Mouse (Mus musculus) gastrocnemius, postnatal 14 days (tissue): ENCODE results near the gene Lhfp. TPM values are rescaled to one million over a fixed set of nuclear protein-coding genes. Genes with fewer than 3 reads are reported as not detected.
"Not testable (repeated sequence)": the region's sequence is repeated elsewhere in the genome, so short reads cannot be mapped to it uniquely, and the experiment has no call there.

ENCODE experiments used
- DNase-seq: peaks from one replicate; pipeline ENCODE4 v3.0.0; 2021; ENCODE audit warnings: mixed read lengths
- intact Hi-C: fragments of 180-260 bp; cut with DNase I; formaldehyde crosslinking; loops from one replicate; pipeline ENCODE4 v1.15.1; 2025; ENCODE audit warnings: low total_unique reads
- total RNA-seq, 2 experiments: library from RNA; stranded (reverse); gene quantifications; 2 replicates each; pipeline ENCODE4 v1.2.3; 2021

The Lhfp gene
- total RNA-seq, 2 experiments from 2014 or later, result 29.4 to 33.7 TPM

- intact Hi-C loops, result no loop called here
Observed at GRCm38 (mm10) chr3:53234689-53235088, 193.4 kb downstream of the Lhfp start.

DNA sequence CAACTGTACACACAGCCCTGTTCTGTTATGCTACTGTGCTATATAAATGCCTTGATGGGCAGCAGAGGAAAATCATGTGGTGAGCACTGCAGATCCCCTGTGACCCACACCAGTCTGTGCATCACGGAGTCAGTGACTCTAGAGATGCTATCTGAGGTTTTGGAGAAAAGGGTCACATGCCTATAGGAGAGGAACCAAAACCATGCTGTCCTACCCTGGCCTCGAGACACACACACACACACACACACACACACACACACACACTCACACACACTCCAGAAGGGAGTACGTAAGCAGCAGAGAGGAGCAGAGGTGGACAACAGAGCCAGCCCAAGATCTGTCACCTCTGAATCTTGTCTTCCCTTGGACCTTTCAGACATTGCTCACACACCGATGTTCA is 195.1 kb downstream of the Lhfp start:
- no peak for DNase-seq
- intact Hi-C loops, result no loop called here

More at GRCm38 (mm10) chr3:53234689-53235088, 193.4 kb downstream of the Lhfp start:
- no peak for DNase-seq

GRCm38 (mm10) chr3:53240150-53240549 is 198.8 kb downstream of the Lhfp start:
- intact Hi-C loops, result loop anchor here (10.0 kb wide), 1 partner anchor 205 kb away; no protein-coding TSS in a partner anchor
- no peak for DNase-seq

DNA sequence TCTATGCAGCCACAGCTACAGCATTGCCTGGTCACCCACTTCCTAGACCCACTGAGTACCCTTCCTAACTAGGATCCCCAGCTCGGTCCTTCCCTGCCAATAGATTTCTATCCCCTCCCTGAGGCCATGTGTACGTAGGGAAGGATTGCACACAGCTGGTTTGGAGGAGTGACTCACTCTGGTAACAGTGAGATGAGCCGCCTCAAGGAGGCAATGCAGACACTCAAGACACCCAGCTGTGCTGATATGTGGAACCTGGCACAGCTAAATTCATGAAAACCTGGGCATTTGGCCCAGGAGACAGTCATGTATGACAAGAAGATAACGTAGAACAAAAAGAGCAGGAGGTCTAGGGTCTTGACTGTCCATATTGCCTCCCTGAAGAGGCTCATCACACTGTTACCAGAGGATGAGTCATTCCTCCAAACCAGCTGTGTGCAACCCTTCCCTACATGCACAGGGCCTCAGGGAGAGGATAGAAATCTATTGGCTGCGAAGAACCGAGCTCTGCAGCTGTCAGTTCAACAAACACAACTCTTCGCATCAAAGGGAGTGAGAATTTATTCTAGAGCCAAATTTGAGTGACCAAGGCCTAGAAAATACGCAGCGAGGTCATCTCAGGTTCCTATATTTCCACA is 204.4 kb downstream of the Lhfp start:
- peak; percentile 12 for DNase-seq
- intact Hi-C loops, result loop anchor here (10.0 kb wide), 1 partner anchor 211 kb away; no protein-coding TSS in a partner anchor

- intact Hi-C loops, result loop anchor here (10.0 kb wide), 1 partner anchor 212 kb away; no protein-coding TSS in a partner anchor
- DNase-seq, result peak; percentile 24
Observed at GRCm38 (mm10) chr3:53247102-53247501, 205.8 kb downstream of the Lhfp start.

DNA sequence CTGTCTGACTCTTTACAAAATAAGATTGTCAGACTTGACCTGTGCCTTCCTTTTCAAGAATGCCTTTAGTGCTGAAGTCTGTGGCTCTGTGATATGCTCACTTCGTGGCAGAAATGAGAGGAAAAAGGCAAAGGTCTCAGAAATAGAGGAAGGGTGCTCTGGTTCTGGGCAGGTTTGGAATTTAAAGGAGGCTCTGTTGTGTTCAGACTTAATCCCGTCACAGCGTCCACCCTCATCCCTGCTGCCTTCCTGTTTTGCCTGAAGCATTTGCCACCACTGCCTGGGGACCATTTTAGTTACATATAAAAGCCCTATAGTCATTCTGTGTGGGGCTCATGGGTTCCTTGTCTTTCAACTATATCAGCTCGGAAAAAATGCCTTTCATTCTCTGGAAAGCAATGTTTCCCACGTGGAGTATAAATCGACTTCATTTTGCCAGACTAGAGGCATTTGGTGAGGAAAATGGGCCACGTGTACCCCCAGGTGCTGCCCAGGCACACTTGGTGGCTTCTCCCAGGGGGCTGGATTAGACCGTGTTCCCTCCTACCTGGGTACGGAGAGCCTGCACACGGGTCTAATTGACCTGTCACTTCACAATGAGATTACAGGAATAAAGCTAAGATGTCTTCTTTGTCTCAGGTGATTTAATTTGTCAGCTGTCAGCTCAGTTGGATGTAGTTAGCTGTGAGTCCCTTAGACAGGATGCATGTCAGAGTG is 207.0 kb downstream of the Lhfp start:
- no peak for DNase-seq
- intact Hi-C loops, result loop anchor here (10.0 kb wide), 1 partner anchor 214 kb away; no protein-coding TSS in a partner anchor

- intact Hi-C loops, result no loop called here
- no peak for DNase-seq
Observed at GRCm38 (mm10) chr3:53252556-53252955, 211.2 kb downstream of the Lhfp start.

DNA sequence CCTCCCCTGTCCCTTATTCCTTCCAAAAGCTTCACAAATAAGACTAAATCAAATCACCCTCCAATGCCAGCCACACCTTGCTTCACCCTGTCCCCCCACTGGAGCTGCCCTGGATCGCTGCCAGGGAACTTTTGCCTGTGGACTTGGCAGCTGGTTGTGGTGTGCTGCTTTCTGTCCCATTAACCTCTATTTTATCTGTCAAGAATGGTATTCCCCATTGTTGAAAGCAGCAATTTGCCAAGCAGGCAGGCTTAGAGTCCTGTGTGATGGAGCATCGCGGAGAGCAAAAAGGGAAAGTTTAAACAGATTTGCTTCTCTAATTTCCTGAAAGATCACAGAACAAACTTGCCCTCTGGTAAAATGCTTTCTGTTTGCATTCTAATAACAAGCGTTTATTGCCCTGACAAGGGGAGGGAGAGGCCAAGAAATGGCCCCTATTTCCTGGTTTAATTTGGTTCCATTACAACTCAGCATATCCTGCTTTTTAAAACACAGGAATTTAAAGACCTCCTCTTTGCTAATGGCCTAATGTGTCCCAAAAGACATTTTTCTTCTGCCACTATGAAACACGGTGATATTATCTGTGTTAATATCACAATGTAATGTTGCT is 212.0 kb downstream of the Lhfp start:
- peak; percentile 12 for DNase-seq

DNA sequence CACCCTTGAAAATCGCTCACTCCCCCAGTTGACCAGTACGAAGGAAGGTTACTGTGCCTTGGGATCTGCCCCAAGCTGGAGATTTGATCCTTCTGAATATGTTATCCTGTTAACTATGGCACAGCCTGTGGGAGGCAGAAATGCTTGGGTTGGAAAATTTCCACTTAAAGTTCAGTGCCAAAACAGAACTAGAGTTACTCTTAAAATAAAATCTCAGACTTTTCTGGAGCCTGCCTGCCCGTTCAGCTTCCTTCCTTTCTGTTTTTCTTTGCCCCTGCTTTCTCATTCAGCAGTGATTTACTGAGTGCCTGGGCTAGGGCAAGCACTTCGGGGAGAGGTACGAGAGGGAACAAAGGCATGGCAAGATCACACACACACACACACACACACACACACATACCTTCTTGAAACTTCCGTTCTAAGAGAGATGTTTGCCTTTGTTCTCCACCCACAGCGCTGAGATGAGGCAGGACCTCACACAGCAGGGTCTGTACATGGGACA is 217.4 kb downstream of the Lhfp start:
- no peak for DNase-seq
- intact Hi-C loops, result no loop called here

More for the DNA sequence above, 212.0 kb downstream of the Lhfp start:
- intact Hi-C loops, result no loop called here

- intact Hi-C loops, result no loop called here
- no peak for DNase-seq
Observed at GRCm38 (mm10) chr3:53266116-53266515, 224.8 kb downstream of the Lhfp start.

- no peak for DNase-seq
- intact Hi-C loops, result no loop called here
Observed at GRCm38 (mm10) chr3:53267046-53267445, 225.7 kb downstream of the Lhfp start.

- intact Hi-C loops, result no loop called here
Observed at GRCm38 (mm10) chr3:53273220-53273619, 231.9 kb downstream of the Lhfp start.

GRCm38 (mm10) chr3:53277993-53278392 is 236.7 kb downstream of the Lhfp start:
- intact Hi-C loops, result no loop called here
- DNase-seq, result no peak

More at GRCm38 (mm10) chr3:53273220-53273619, 231.9 kb downstream of the Lhfp start:
- no peak for DNase-seq

DNA sequence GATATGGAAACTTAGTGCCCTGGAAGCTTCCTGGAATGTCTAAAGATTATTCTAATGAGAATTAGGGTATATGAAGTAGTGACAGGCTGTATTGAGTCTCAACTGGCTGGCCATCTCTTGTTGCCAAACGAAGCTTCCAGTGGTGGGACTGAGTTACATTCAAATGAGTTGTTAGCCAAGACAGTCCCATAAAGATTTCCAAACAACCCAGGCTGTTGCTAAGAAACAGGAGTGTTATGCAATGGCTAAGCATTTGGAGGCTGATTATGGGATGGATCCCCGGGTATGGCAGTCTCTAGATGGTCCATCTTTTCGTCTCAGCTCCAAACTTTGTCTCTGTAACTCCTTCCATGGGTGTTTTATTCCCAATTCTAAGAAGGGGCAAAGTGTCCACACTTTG is 240.7 kb downstream of the Lhfp start:
- not testable (repeated sequence) for DNase-seq

DNA sequence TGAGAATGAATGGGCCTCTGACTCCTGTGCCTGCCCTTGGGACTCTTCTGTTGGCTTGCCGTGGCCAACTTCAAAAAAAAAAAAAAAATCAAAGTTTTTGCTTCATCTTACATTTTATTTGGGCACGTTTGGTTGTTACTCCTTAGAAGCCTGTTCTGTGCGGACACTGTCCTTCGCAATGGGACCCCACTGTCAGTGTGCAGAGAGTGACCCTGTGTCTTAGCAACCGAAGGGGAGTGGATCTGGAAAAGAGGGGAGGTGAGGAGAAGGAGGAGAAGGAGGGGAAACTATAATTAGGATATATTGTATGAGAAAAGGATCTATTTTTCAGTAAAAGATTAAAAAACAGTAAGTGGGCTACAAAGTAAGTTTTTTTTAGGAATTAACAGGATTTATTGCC is 242.7 kb downstream of the Lhfp start:
- no peak for DNase-seq
- intact Hi-C loops, result no loop called here

More for the DNA sequence above, 240.7 kb downstream of the Lhfp start:
- intact Hi-C loops, result not testable (repeated sequence)

DNA sequence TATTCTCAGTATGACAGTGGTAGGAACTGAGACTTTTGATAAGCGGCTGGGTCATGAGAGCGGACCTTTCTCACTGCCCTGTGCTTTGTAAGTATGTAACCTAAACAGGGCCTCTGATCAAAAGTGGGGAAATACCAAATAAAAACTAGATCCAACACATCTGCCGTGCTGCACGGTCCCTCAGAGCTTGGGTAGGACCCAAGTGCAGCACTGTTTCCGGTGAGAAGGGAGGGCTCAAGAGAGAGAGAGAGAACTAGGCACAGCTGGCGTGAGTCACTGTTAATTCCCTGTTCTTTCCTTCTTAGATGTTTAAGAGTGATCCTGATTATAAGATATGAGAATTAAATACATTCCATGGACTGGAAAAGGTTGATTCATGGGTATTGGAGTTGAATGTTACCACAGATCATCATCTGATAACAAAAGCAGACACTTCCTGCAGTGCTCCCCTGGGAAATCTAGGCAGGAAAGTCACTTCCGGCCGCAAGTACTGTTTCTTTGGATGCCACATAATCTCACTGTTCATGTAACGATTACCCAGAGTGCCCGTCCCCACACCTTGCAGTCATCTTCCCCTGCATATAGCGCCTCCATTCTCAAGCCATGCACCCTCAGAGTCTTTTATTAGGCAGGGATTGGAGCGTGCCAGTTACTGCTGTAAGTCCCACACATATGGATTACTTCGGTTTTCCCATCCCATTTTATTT is 243.3 kb downstream of the Lhfp start:
- DNase-seq, result peak; percentile 12
- intact Hi-C loops, result no loop called here

- intact Hi-C loops, result no loop called here
- no peak for DNase-seq
Observed at GRCm38 (mm10) chr3:53288662-53289061, 247.3 kb downstream of the Lhfp start.

GRCm38 (mm10) chr3:53289589-53290219 is 248.4 kb downstream of the Lhfp start:
- no peak for DNase-seq
- intact Hi-C loops, result no loop called here

- intact Hi-C loops, result no loop called here
- no peak for DNase-seq
Observed at GRCm38 (mm10) chr3:53291185-53291584, 249.9 kb downstream of the Lhfp start.
